ENCODE assay signal across 21 mouse cellular contexts in genomic region chr6:81714867-81715266, GRCm38 (mm10).
A peak's percentile ranks its signal among the peaks of the same experiment; 100 is the strongest.
DNase-seq lines count a peak whose midpoint lies in the region; ATAC-seq lines count a peak whose summit lies in the region.
"Had no signal": no experiment of that assay in that cellular context is flagged by ENCODE, and none has a peak within 500 bp of the region (broad histone marks: within the 10 kb centered on the region; RNA-seq: fewer than 3 reads in every experiment).

No protein-coding gene starts in this region.

- WGBS in forebrain, embryonic 13.5 days, result 61% methylated on average over 3 of the region's 3 CpGs
- WGBS in forebrain, embryonic 10.5 days, result 72% methylated on average over 3 of the region's 3 CpGs
- 53% methylated on average over 3 of the region's 3 CpGs for WGBS in midbrain, embryonic 11.5 days

- peak; percentile 48 for ATAC-seq in forebrain, embryonic 13.5 days
- ATAC-seq in midbrain, embryonic 11.5 days (ENCODE audit: low FRiP score), result no peak
- ATAC-seq: activated CD4-positive, CD25-positive, alpha-beta regulatory T cell, adult 4 months; hindbrain, embryonic 16.5 days; intestine, embryonic 16.5 days; lung, postnatal 0 days had no signal

- H3K9me3 ChIP-seq in forebrain, embryonic 13.5 days (replicated peaks), result no peaks in the 10 kb centered on the region
- no peaks in the 10 kb centered on the region for H3K9me3 ChIP-seq in forebrain, embryonic 10.5 days
- no peaks in the 10 kb centered on the region for H3K9me3 ChIP-seq in midbrain, embryonic 11.5 days (ENCODE audit: control insufficient read depth, low read length)
- H3K9me3 ChIP-seq: heart, embryonic 10.5 days; midbrain, embryonic 10.5 days; neural tube, embryonic 15.5 days had no signal

- no peaks in the 10 kb centered on the region for H3K27me3 ChIP-seq in forebrain, embryonic 13.5 days
- no peaks in the 10 kb centered on the region for H3K27me3 ChIP-seq in forebrain, embryonic 10.5 days (ENCODE audit: poor library complexity, severe bottlenecking)
- no peaks in the 10 kb centered on the region for H3K27me3 ChIP-seq in midbrain, embryonic 11.5 days (ENCODE audit: control insufficient read depth, insufficient read depth, low read length)
- H3K27me3 ChIP-seq: embryonic facial prominence, embryonic 12.5 days; neural tube, embryonic 15.5 days had no signal

- H3K4me3 ChIP-seq in forebrain, embryonic 13.5 days, result no peak overlapping the region
- H3K4me3 ChIP-seq in forebrain, embryonic 10.5 days, result no peak overlapping the region
- no peak overlapping the region for H3K4me3 ChIP-seq in midbrain, embryonic 11.5 days (ENCODE audit: low read depth, low read length)
- H3K4me3 ChIP-seq: embryonic facial prominence, embryonic 12.5 days; heart, embryonic 10.5 days; midbrain, embryonic 10.5 days; neural tube, embryonic 15.5 days had no signal

- DNase-seq in adrenal gland, adult 2 months, result peak; percentile 12
- no peak for DNase-seq in adrenal gland, adult 8-10 months
- no peak for DNase-seq in forebrain, embryonic 10.5 days (ENCODE audit: extremely low spot score, low spot score)
- DNase-seq in layer of hippocampus, adult 8-10 months (ENCODE audit: low spot score in 2 of 2), result peak; percentile 7 to 10
- DNase-seq in layer of hippocampus, adult 9-10 months (ENCODE audit: low spot score), result no peak
- peak; percentile 32 for DNase-seq in brain, adult 2 months (ENCODE audit: low read depth, low spot score)
- DNase-seq in midbrain, embryonic 11.5 days (ENCODE audit: low spot score, missing footprints), result no peak
- DNase-seq: adrenal gland, postnatal 36 days; cerebellum, adult 8-10 months; kidney, adult 9 months; kidney, postnatal 14 days had no signal

- no peak overlapping the region for H3K27ac ChIP-seq in forebrain, embryonic 13.5 days
- H3K27ac ChIP-seq in forebrain, embryonic 10.5 days, result no peak overlapping the region
- H3K27ac ChIP-seq in midbrain, embryonic 11.5 days (ENCODE audit: low read depth, low read length), result no peak overlapping the region
- H3K27ac ChIP-seq: embryonic facial prominence, embryonic 12.5 days; heart, embryonic 10.5 days; midbrain, embryonic 10.5 days; neural tube, embryonic 15.5 days; stomach, postnatal 0 days had no signal

- H3K4me2 ChIP-seq in forebrain, embryonic 13.5 days, result no peak overlapping the region
- no peak overlapping the region for H3K4me2 ChIP-seq in midbrain, embryonic 11.5 days
- H3K4me2 ChIP-seq: embryonic facial prominence, embryonic 12.5 days; neural tube, embryonic 15.5 days had no signal

- no peak overlapping the region for H3K9ac ChIP-seq in forebrain, embryonic 13.5 days
- no peak overlapping the region for H3K9ac ChIP-seq in midbrain, embryonic 11.5 days (ENCODE audit: low read length)
- H3K9ac ChIP-seq: embryonic facial prominence, embryonic 12.5 days; neural tube, embryonic 15.5 days had no signal

- H3K4me1 ChIP-seq in forebrain, embryonic 13.5 days, result no peaks in the 10 kb centered on the region
- H3K4me1 ChIP-seq in forebrain, embryonic 10.5 days, result no peaks in the 10 kb centered on the region
- H3K4me1 ChIP-seq in midbrain, embryonic 11.5 days (ENCODE audit: control insufficient read depth, insufficient read depth, low read length), result no peaks in the 10 kb centered on the region
- H3K4me1 ChIP-seq: midbrain, embryonic 10.5 days; neural tube, embryonic 15.5 days had no signal

- no peaks in the 10 kb centered on the region for H3K36me3 ChIP-seq in forebrain, embryonic 13.5 days (ENCODE audit: poor library complexity, severe bottlenecking)
- H3K36me3 ChIP-seq in forebrain, embryonic 10.5 days (replicated peaks), result no peaks in the 10 kb centered on the region
- no peaks in the 10 kb centered on the region for H3K36me3 ChIP-seq in midbrain, embryonic 11.5 days (ENCODE audit: control insufficient read depth, insufficient read depth, low read length)
- H3K36me3 ChIP-seq: embryonic facial prominence, embryonic 12.5 days; heart, embryonic 10.5 days; midbrain, embryonic 10.5 days; neural tube, embryonic 15.5 days had no signal

Comparison
In these comparisons a context has a peak if more than half of its experiments do, and no peak if none do; other contexts are left out.
1. DNase-seq: peak in adrenal gland, adult 2 months (single experiment), layer of hippocampus, adult 8-10 months (2 of 2) and brain, adult 2 months (single experiment); none in adrenal gland, adult 8-10 months (single experiment), forebrain, embryonic 10.5 days (single experiment), layer of hippocampus, adult 9-10 months (single experiment) and midbrain, embryonic 11.5 days (single experiment).